Mouse (Mus musculus): ENCODE data around the gene Gm15517.
"Not testable (repeated sequence)": the region's sequence is repeated elsewhere in the genome, so short reads cannot be mapped to it uniquely, and the experiment has no call there.

Gm15517 gene

DNA sequence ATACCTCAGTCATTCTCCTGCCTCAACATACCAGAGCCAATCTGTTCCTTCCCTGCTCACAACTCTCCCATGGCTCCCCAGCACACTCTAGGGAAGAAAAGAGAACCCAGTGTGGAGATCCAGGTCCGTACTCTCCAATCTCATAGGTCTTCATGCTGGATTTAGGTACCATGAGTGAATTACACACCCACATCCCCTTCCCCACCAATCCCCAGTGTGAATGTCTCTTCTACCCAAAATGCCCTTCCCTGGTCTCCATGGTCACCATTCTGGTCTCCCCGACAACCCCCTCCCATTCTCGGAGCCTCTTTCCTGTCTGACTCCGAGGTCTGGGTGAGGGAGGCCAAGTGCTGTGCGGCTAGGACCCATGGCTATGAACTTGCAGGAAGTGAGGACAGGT lies at the start of gene Gm15517:
Gene Gm15517 (plus strand): TSS at position 301 of the 400 bp plus-strand sequence.
- DNase-seq, result no peak

GRCm38 (mm10) chr7:44215645-44216044 lies 45.6 kb upstream of the Gm15517 start, which contains the start of gene Klk1b5:
Gene Klk1b5, plus strand, starts transcription at chr7:44215945.
- no peak for DNase-seq

DNA sequence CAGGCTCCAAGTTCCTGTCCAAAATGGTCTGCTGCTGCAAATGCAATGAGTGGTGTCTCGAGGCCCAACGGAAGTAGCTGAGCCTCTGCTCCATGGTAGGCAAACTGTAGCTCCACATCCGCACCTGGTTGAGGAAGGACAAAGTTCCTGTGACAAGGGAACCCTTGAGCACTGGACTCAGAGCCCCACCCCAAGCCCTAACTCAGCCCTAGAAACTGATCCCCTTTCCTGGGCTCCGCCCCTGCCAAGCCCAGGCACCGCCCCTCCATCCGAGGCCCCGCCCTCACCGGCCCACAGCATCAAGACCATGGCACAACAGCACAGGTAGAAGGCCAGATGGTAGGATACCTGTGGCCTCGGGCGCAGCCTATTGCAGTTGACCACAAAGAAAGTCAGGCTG lies 39.6 kb upstream of the Gm15517 start:
- DNase-seq, result not testable (repeated sequence)

DNA sequence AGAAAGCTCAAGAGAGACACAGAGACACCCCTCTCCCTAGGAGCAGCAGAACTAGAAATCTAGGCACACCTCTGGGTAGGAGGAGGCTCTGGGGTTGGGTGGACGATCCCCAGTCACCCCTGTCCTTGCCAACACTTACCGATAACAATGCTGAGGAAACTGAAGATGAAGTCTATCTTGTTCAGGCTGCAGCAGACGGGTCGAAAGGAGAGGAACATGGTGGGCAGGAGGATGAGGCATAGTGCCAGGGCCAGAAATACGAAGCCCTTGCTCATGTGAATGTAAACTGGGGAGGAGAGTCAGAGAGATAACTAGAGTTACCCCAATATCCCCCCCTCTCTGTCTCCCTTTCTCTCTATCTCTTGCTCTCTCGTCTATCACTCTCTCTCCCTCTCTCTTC lies 38.9 kb upstream of the Gm15517 start:
- DNase-seq, result not testable (repeated sequence)

GRCm38 (mm10) chr7:44225076-44225475 lies 36.2 kb upstream of the Gm15517 start, which contains the start of gene Klk1:
Gene Klk1, plus strand, starts transcription at chr7:44225360.
- DNase-seq, result peak; percentile 78

DNA sequence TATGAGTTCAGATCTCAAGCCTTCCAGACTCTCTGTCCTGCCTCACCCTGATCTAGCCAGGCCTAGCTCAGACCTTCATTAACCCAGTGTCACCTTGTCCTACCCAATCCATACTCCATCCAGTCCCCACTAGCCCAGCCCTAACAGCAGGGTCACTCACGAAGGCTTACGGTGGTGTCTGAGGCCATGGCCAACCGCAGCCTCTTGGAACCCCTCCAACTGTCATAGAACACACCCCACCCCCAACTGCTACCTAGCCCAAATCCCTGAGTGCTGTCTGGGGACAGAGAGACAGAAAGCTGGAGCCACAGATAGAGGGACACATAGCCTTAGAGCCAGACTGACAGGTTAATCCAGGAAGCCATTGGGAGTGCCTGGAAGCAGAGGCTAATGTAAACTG lies 25.3 kb upstream of the Gm15517 start, which contains the start of gene Gm36864:
Gene Gm36864 (plus strand): TSS at position 269 of the 400 bp plus-strand sequence.
- DNase-seq, result no peak

DNA sequence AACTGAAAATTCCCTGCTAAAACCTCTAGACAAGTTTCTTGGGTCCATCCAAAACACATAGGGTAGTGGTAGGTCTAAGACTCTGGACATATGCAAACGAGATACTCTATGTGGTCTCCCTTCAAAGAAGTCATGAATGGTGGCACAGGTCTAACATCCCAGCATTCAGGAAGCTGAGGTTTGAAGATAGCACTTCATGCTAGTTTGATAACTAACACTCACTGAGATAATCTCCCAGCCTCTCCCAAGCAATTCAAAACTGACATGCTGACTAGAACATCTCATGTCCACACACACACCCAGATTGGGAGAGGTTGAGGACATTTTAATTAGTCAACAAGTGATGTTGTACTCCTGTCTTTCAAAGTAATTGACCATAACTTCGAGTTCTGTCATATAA lies 21.3 kb upstream of the Gm15517 start:
- DNase-seq, result no peak

- DNase-seq, result no peak
Observed at GRCm38 (mm10) chr7:44240712-44241111, 20.5 kb upstream of the Gm15517 start.

- peak; percentile 28 for DNase-seq
Observed at GRCm38 (mm10) chr7:44241163-44241562, 20.1 kb upstream of the Gm15517 start.

DNA sequence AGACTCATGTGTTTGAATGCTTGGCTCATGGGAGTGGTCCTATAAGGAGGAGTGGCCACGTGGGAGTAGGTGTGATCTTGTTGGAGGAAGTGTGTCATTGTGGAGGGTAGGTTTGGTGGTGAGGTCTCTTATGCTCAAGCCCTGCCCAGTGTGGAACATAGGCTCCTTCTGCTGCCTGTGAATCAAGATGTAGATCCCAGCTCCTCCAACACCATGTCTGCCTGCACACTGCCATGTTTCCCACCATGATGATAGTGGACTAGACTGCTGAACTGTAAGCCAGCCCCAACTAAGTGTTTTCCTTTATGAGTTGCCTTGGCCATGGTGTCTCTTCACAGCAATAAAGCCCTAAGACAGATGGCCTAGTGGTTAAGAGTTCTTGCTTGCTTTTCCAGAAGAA lies 17.2 kb upstream of the Gm15517 start:
- no peak for DNase-seq

DNA sequence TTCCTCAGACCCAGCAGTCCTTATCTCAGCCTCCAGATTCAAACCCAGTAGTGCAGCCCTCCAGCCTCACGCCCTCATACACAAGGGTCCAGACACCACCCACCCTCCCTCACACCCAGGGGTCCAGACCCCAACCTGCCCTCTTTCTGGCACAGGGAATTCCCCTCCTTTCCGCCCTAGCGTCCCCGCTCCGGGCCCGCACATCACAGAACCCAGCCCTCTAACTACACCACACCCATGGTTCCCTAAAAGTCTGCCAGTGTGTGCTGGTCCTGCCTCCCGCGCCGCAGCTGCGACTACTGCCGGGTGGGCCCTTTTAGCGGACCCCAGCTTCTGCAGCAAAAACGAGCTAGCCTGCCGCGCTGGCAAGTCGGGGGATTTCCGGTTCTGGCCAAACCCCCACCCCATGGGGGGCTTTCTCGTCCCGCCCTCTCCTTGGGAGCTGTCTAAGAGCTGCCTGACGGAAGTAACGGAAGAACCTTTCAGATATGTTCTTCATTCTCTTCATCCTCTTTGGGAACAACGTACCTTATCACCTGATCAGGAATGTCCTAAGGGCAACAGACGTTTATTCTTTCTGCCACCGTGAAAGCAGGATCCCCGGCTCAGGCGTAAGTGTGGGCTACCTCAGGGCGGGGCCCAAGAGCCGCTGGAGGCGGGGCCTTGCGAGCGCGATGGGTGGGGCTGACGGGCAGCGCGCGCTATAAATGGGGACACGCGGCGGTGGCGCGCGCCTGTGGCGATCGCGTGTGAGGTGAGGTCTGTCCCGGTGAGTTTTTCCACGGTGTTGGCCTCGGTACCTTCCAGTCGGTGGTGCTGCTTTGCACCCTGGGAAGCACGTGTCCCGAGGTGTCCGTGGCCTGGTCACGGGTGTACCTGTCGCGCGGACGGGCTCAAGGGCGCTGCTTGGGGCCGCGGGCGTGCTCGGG lies 14.9 kb upstream of the Gm15517 start, which contains the start of the genes 1700028J19Rik and 2410002F23Rik:
Gene 1700028J19Rik (minus strand): TSS at position 641 of the 929 bp plus-strand sequence.
Gene 2410002F23Rik (plus strand): TSS at position 668 of the 929 bp plus-strand sequence.
- peak; percentile 88 for DNase-seq

- DNase-seq, result peak; percentile 50
Observed at GRCm38 (mm10) chr7:44246984-44247470, 14.2 kb upstream of the Gm15517 start.

DNA sequence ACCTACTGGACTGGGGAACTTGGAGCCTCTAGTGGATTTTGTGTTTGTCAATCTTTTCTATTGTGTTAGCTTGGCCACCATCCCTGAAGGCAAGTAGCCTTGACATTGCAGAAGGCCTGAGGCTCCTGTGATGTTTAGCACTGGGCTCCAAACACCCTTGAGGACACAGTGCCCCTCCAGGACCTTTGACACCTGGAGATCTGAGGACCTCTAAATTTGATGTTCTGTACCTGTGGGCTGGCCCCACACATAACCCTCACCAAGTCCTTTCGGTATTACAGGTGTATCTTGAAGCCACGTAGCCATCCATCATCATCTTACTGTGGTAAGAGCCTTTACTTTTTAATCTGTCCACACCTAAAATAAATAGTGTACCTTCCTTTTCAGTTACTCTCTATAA lies 13.3 kb upstream of the Gm15517 start:
- DNase-seq, result no peak

GRCm38 (mm10) chr7:44249248-44249647 lies 12.0 kb upstream of the Gm15517 start:
- no peak for DNase-seq

DNA sequence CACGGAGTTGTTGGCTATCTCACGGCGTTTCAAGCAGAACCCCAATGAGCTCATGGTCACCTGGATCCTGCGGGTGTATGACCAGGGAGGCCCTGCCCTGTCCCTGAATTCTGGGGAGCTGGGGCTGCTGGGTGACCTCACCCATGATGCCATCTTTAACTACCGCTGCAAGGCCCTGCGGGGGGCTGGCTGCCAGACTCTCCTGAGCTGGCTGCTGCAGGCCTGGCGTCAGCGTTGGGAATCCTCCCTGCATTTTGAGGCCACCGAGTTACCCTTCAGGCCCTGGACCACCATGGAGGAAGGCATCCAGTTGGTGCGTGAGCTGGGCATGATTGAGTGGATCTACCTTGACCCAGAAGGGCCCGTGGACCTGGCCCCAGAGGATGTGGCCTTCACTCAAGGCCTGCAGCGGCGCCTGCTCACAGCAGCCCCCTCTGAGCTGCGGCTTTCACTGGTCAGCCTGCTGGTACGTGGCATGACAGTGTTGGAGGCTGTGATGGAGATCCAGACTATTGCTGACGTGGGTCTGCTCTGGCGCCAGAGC lies 10.4 kb upstream of the Gm15517 start:
- DNase-seq, result not testable (repeated sequence)

DNA sequence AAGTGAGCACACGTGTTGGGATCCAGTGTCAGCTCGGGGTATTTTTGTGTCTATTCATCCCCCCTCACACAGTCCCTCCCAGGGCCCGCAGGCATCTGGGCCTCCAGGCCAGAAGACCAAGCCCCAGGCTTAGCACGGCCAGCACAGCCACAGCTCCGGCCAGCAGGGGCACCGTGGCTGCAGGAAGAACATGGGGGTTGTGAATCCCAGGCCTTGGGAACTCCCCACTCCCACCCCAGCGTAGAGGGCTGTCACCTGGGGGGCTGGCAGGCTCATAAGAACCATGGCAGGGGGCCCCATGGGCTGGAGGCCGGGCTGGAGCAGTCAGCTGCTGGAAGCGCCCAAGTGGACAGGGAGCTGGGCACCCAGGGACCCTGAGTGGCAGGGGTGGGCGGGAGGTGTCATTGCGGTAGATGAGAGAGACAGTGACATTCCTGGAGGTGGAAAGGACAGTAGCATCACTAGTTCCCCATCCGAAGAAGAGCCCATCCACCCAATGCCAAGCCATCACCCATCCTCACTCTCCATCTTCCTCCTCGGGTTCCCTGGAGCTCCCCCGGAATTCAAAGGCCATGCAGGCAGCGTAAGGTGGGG lies 8.1 kb upstream of the Gm15517 start:
- no peak for DNase-seq

GRCm38 (mm10) chr7:44254930-44255329 lies 6.3 kb upstream of the Gm15517 start:
- DNase-seq, result no peak

GRCm38 (mm10) chr7:44257278-44257677 lies 4.0 kb upstream of the Gm15517 start, which contains the start of gene Acp4:
Gene Acp4, minus strand, starts transcription at chr7:44257378.
- DNase-seq, result no peak

- no peak for DNase-seq
Observed at GRCm38 (mm10) chr7:44260410-44260809, 837 bp upstream of the Gm15517 start.

DNA sequence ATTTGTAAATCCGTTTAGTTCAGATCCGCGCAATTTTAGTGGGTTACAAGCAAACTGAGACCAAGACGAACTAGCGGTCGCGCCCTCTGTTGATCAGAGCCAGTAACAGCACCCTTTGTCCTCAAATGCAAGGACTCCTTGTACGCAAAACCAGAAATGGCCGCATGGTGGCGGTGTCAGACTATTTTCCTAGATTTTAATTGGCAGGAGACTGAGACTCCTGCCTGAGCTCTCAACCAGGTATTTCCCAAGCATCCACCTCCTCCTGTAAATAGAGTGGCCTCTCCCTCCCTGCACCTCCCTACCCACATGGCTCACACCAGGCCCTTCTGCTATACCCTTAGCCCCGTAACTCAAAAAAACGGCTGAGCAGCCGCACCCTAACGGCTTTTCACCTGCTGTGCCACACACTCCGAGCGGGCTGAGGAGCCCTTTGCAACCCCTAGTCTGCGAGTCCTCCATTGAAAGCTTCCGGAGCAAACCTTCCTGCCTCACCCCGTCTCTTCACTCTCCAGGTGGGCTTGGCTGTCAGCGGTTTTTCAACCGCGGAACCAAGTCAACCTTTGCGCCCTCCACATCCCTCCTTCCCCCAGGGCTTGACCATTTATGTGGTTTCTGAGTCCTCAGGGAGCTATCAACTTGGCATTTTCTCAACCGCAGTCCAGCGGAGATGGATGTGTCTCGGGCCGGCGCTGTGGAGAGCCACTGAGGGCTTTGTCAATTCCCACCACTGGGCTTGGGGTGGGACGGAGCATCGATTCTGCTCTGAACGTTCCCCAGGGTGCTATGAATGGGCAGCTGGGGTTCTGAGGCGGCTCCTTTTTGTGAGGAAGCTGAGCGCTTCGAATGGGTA lies 1.8 kb downstream of the Gm15517 start:
- peak; percentile 88 for DNase-seq

DNA sequence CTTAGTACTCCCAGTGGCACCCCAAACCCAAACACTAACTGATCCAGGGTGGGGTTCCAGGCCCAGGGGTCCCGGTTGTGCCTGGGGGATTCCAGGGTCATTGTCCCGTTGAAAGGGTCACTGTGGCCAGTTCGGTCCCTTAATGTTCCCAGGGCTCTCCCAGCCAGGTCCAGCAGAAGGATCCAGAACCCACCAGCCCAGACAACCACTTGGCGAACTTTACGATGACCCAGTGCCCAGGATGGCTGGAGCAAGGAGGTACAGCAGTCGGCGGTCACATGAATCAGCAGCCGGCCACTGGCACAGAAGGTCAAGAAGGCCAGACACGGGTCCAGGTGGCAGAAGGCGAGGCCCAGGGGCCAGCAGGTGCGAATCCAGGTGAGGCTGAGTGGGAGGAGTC lies 6.9 kb downstream of the Gm15517 start:
- DNase-seq, result no peak

- DNase-seq, result no peak
Observed at GRCm38 (mm10) chr7:44269397-44269796, 8.2 kb downstream of the Gm15517 start.
